Mouse (Mus musculus) ES-Bruce4 (cell line): ENCODE data around the gene Cyp3a13.
"Not testable (repeated sequence)": the region's sequence is repeated elsewhere in the genome, so short reads cannot be mapped to it uniquely, and the experiment has no call there.

Experiments used
- CTCF ChIP-seq: IDR thresholded peaks from one replicate; pipeline ENCODE4 v1.8.1; 2011; ENCODE audit warnings: low read depth, low read length
- POLR2A ChIP-seq: IDR thresholded peaks from one replicate; pipeline ENCODE4 v1.8.1; 2011; ENCODE audit warnings: low read length; ENCODE audit not compliant: insufficient read depth

GRCm38 (mm10) chr5:137854907-137855306, 66.5 kb downstream of the Cyp3a13 start:
- TF ChIP-seq POLR2A, CTCF: not testable (repeated sequence)
